In the genomic region with DNA sequence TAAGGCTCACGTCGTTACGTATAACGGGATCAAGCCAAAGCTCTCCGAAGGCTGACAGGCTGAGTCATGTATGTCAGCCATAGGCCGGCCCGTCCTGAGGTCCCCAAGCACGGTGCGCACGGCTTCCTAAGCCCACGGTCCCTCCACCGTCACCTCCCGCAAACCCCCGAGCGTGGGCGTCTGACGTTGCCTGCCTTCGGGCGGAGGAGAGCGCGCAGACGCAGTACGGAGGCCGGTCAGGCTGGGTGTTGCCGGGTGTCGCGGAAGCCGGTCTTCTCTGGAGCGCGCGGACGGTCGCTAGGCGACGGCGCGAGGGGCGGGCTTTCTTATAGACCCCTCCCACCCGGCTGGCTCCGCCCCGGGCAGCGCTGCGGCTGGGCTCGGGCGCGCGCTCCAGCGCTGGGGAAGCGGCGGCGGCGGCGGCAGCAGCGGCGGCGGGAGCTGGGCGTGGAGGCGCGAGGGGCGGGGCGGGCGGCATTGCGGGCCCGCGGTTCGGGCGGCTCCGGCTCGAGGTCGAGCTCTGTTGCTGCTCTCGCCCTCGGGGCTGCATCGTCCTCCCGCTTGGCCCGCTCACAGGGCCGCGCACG, we compare ENCODE assay signal across 8 mouse cellular contexts. TPM values are rescaled to one million over a fixed set of nuclear protein-coding genes. Genes with fewer than 3 reads are reported as not detected.
DNase-seq lines count a peak whose midpoint lies in the region; ATAC-seq and TF ChIP-seq lines count a peak whose summit lies in the region.

Gene Rap2a (plus strand): TSS at position 463 of the 587 bp plus-strand sequence.

- DNase-seq in gastrocnemius, adult 8-10 months (ENCODE audit: low spot score in 2 of 2), result peak; percentile 92 to 96
- peak; percentile 62 for DNase-seq in hindlimb bud, embryonic 11.5 days (ENCODE audit: extremely low spot score, low read depth, low spot score)
- DNase-seq in left cerebral cortex, adult 8-10 months (ENCODE audit: low spot score in 2 of 2), result peak in 1 of 2 experiments; percentile 98
- DNase-seq in right cerebral cortex, postnatal 14 days, result peak; percentile 98
- peak; percentile 89 to 95 for DNase-seq in urinary bladder, postnatal 36 days (ENCODE audit: low spot score in 2 of 2)

- ATAC-seq in activated CD4-positive, CD25-positive, alpha-beta regulatory T cell, adult 4 months, result peak; percentile 69

- H3K9me3 ChIP-seq in megakaryocyte, embryonic 14.5 days, result peaks cover 5% of the 10 kb centered on the region; the same call in 1 of the 2 replicates

- peak within 1 kb of the TSS; percentile 98 for H3K27ac ChIP-seq in cortical plate, adult 2 months (ENCODE audit: insufficient read depth, low read length)

- peak within 1 kb of the TSS; percentile 61 for H3K4me3 ChIP-seq in cortical plate, adult 2 months (ENCODE audit: insufficient read depth, low read length)
- H3K4me3 ChIP-seq in megakaryocyte, embryonic 14.5 days (replicated peaks), result peak within 1 kb of the TSS; percentile 100

- peak; percentile 82 for TF ChIP-seq POLR2A in cortical plate, adult 2 months (IDR thresholded peaks at IDR 0.05; ENCODE audit: extremely low read depth, insufficient read depth, low read length)

- H3K36me3 ChIP-seq in megakaryocyte, embryonic 14.5 days (replicated peaks; ENCODE audit: low read length), result peaks cover 32% of the 10 kb centered on the region

- H3K27me3 ChIP-seq in megakaryocyte, embryonic 14.5 days (replicated peaks), result no peaks in the 10 kb centered on the region

- H3K4me1 ChIP-seq in cortical plate, adult 2 months (ENCODE audit: control insufficient read depth, insufficient read depth, low read length), result peaks cover 10% of the 10 kb centered on the region
- H3K4me1 ChIP-seq in megakaryocyte, embryonic 14.5 days, result peaks cover 58% of the 10 kb centered on the region

- TF ChIP-seq CTCF in cortical plate, adult 2 months (IDR thresholded peaks at IDR 0.05; ENCODE audit: extremely low read depth, insufficient read depth, low read length), result no peak

RNA-seq across cellular contexts. Expression of gene Rap2a, which starts in this region (rescaled TPM):
- polyA plus RNA-seq in activated CD4-positive, CD25-positive, alpha-beta regulatory T cell, adult 4 months (2017; shearing (Covaris generic)), result 1 to 10 TPM; 1.0 to 1.2 TPM
- polyA plus RNA-seq in cortical plate, adult 2 months (2012; rRNA removed), result 66.6 and 66.7 TPM in 2 replicates
- 1 to 10 TPM; 2.5 to 3.2 (median 3.0) TPM for total RNA-seq in gastrocnemius, adult 8-10 months (2022)
- total RNA-seq in left cerebral cortex, adult 8-10 months (2022), result 10 to 100 TPM; 64.5 to 73.4 (median 67.2) TPM
- 4.3 and 19.1 TPM in 2 replicates for polyA plus RNA-seq in megakaryocyte, embryonic 14.5 days (2012; ENCODE audit: insufficient read depth, low replicate concordance)

Comparison
In these comparisons a context has a peak if more than half of its experiments do, and no peak if none do; other contexts are left out.
1. RNA of gene Rap2a (total RNA-seq): 64.5 to 73.4 TPM in left cerebral cortex, adult 8-10 months; 2.5 to 3.2 TPM in gastrocnemius, adult 8-10 months; every median in the first group is over 10 times any median in the second.